Mouse (Mus musculus): ENCODE data around the gene Lrrc29.

DNA sequence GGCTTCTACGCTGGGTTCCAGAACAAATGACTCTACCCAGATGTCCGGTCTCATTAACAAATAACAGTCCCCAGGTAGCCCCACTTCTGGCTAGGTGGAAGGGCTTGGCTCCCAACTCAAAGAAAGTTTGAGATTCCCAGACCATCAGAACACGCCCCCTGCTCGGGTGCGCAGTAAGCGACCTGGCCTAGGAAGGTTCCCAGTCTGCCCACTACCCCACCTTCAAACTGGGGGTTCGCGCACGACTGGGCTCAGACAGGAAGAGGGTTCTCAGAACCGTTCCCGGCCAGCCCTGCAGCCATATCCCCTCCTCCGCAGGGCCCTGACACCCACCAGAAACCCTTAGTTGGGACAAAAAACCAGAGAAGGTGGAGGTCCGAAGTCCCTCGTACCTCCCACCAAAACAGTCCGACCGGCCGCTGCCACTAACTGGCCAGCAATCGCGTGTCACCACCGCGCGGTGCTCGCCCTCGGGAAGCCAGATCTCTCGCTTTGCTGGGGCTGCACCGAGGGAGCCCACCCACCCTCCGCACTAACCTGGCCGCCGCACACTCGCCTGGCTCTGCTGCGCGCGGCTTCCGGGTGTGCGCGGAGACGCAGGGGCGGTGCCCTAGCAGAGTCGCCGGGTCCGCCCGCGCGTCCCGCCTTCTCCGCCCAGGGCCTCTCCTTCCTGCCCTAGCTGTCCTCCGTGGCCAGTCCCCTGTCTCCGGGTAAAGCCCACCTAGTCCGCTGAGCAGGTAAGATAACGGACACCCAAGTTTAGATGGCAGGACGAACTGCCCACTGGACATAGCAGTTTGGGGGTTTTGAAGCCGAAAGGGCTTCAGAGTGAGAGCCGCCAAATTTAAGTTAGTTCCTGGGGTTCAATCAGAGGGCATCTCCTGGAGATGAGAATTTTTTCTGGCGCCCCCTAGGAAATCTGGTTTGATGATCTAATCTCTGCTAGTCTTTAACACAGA, 61.8 kb downstream of the Lrrc29 start, which contains the start of the genes Tradd and Fbxl8:
- TF ChIP-seq CTCF (IDR thresholded peaks at IDR 0.05; ENCODE audit: borderline replicate concordance, control insufficient read depth, extremely low read depth, insufficient read depth, low read length, poor library complexity) = peak; percentile 52; the same call in 1 of the 2 replicates
- peak; percentile 67 for TF ChIP-seq POLR2A (IDR thresholded peaks at IDR 0.05; ENCODE audit: control insufficient read depth, extremely low read depth, insufficient read depth, low read length, poor library complexity)

Data from thymus, adult 2 months (tissue).